Mouse (Mus musculus): Measurements from ENCODE around the gene Pknox2. TPM values are rescaled to one million over a fixed set of nuclear protein-coding genes. Genes with fewer than 3 reads are reported as not detected.

Gene Pknox2
- polyA plus RNA-seq, 1 experiment from 2014 or later = 22.8 TPM

GRCm38 (mm10) chr9:37133495-37133894 lies 13.7 kb downstream of the Pknox2 start:
- no peak overlapping the region for H3K27ac ChIP-seq (ENCODE audit: low read depth, low read length)
- H3K27me3 ChIP-seq (ENCODE audit: control insufficient read depth, insufficient read depth, low read length) = no peaks in the 10 kb centered on the region
- WGBS = 90% methylated on average over 7 of the region's 7 CpGs
- H3K36me3 ChIP-seq (ENCODE audit: control insufficient read depth, insufficient read depth, low read length) = no peaks in the 10 kb centered on the region
- no peak overlapping the region for H3K4me2 ChIP-seq (ENCODE audit: low read depth)
- H3K4me1 ChIP-seq (ENCODE audit: control insufficient read depth, insufficient read depth, low read length) = peaks cover 2% of the 10 kb centered on the region; the same call in 1 of the 2 replicates
- no peak overlapping the region for H3K4me3 ChIP-seq (ENCODE audit: low read depth, low read length)
- DNase-seq (ENCODE audit: low spot score) (no peak), ATAC-seq (ENCODE audit: insufficient read depth, low FRiP score, low TSS enrichment) (no peak)
- H3K9ac ChIP-seq (ENCODE audit: low read length) = no peak overlapping the region
- no peaks in the 10 kb centered on the region for H3K9me3 ChIP-seq (ENCODE audit: control insufficient read depth, low read length)

- Histone ChIP-seq H3K4me3 (ENCODE audit: low read depth, low read length) (no peak overlapping the region), H3K4me1 (ENCODE audit: control insufficient read depth, insufficient read depth, low read length) (peaks cover 2% of the 10 kb centered on the region; the same call in 1 of the 2 replicates), H3K9ac (ENCODE audit: low read length) (no peak overlapping the region), H3K27me3 (ENCODE audit: control insufficient read depth, insufficient read depth, low read length) (0 out of 2 replicates have a peak, but pooled peaks cover 2% of the 10 kb centered on the region), H3K9me3 (ENCODE audit: control insufficient read depth, low read length) (no peaks in the 10 kb centered on the region), H3K27ac (ENCODE audit: low read depth, low read length) (no peak overlapping the region), H3K36me3 (ENCODE audit: control insufficient read depth, insufficient read depth, low read length) (no peaks in the 10 kb centered on the region), H3K4me2 (ENCODE audit: low read depth) (no peak overlapping the region)
- DNase-seq (ENCODE audit: low spot score) (no peak), ATAC-seq (ENCODE audit: insufficient read depth, low FRiP score, low TSS enrichment) (no peak)
- WGBS = 87% methylated on average over 6 of the region's 6 CpGs
These were observed 18.2 kb downstream of the Pknox2 start for GRCm38 (mm10) chr9:37129046-37129445.

- no peak overlapping the region for H3K4me2 ChIP-seq (ENCODE audit: low read depth)
- H3K9me3 ChIP-seq (ENCODE audit: control insufficient read depth, low read length) = no peaks in the 10 kb centered on the region
- no peaks in the 10 kb centered on the region for H3K36me3 ChIP-seq (ENCODE audit: control insufficient read depth, insufficient read depth, low read length)
- H3K4me1 ChIP-seq (ENCODE audit: control insufficient read depth, insufficient read depth, low read length) = peaks cover 22% of the 10 kb centered on the region
- H3K9ac ChIP-seq (ENCODE audit: low read length) = no peak overlapping the region
- 0 out of 2 replicates have a peak, but pooled peaks cover 2% of the 10 kb centered on the region for H3K27me3 ChIP-seq (ENCODE audit: control insufficient read depth, insufficient read depth, low read length)
- DNase-seq (ENCODE audit: low spot score) (no peak), ATAC-seq (ENCODE audit: insufficient read depth, low FRiP score, low TSS enrichment) (no peak)
- no peak overlapping the region for H3K4me3 ChIP-seq (ENCODE audit: low read depth, low read length)
- WGBS = 89% methylated on average over 2 of the region's 2 CpGs
- H3K27ac ChIP-seq (ENCODE audit: low read depth, low read length) = no peak overlapping the region
These were observed 21.0 kb downstream of the Pknox2 start for GRCm38 (mm10) chr9:37126197-37126596.

- DNase-seq (ENCODE audit: low spot score) (no peak), ATAC-seq (ENCODE audit: insufficient read depth, low FRiP score, low TSS enrichment) (no peak)
- Histone ChIP-seq H3K4me1 (ENCODE audit: control insufficient read depth, insufficient read depth, low read length) (peaks cover 25% of the 10 kb centered on the region), H3K36me3 (ENCODE audit: control insufficient read depth, insufficient read depth, low read length) (no peaks in the 10 kb centered on the region), H3K4me2 (ENCODE audit: low read depth) (no peak overlapping the region), H3K9me3 (ENCODE audit: control insufficient read depth, low read length) (no peaks in the 10 kb centered on the region), H3K27me3 (ENCODE audit: control insufficient read depth, insufficient read depth, low read length) (0 out of 2 replicates have a peak, but pooled peaks cover 5% of the 10 kb centered on the region), H3K4me3 (ENCODE audit: low read depth, low read length) (no peak overlapping the region), H3K27ac (ENCODE audit: low read depth, low read length) (no peak overlapping the region), H3K9ac (ENCODE audit: low read length) (no peak overlapping the region; the same call in 1 of the 2 replicates)
- 86% methylated on average over 8 of the region's 8 CpGs for WGBS
These were observed 22.3 kb downstream of the Pknox2 start for GRCm38 (mm10) chr9:37124696-37125480.

- H3K27ac ChIP-seq (ENCODE audit: low read depth, low read length) = no peak overlapping the region
- 50% methylated on average over 7 of the region's 7 CpGs for WGBS
These were observed 23.8 kb downstream of the Pknox2 start for GRCm38 (mm10) chr9:37123384-37123783.

GRCm38 (mm10) chr9:37122971-37123370 lies 24.2 kb downstream of the Pknox2 start:
- no peak for ATAC-seq (ENCODE audit: insufficient read depth, low FRiP score, low TSS enrichment)
- Histone ChIP-seq H3K4me1 (ENCODE audit: control insufficient read depth, insufficient read depth, low read length) (peaks cover 25% of the 10 kb centered on the region), H3K4me3 (ENCODE audit: low read depth, low read length) (no peak overlapping the region), H3K4me2 (ENCODE audit: low read depth) (no peak overlapping the region), H3K27me3 (ENCODE audit: control insufficient read depth, insufficient read depth, low read length) (0 out of 2 replicates have a peak, but pooled peaks cover 5% of the 10 kb centered on the region), H3K27ac (ENCODE audit: low read depth, low read length) (no peak overlapping the region), H3K9ac (ENCODE audit: low read length) (no peak overlapping the region), H3K36me3 (ENCODE audit: control insufficient read depth, insufficient read depth, low read length) (no peaks in the 10 kb centered on the region), H3K9me3 (ENCODE audit: control insufficient read depth, low read length) (no peaks in the 10 kb centered on the region)
- DNase-seq (ENCODE audit: low spot score) = no peak
- 45% methylated on average over 6 of the region's 6 CpGs for WGBS

More at GRCm38 (mm10) chr9:37123384-37123783, 23.8 kb downstream of the Pknox2 start:
- Histone ChIP-seq H3K36me3 (ENCODE audit: control insufficient read depth, insufficient read depth, low read length) (no peaks in the 10 kb centered on the region), H3K4me2 (ENCODE audit: low read depth) (no peak overlapping the region), H3K9me3 (ENCODE audit: control insufficient read depth, low read length) (no peaks in the 10 kb centered on the region), H3K4me3 (ENCODE audit: low read depth, low read length) (no peak overlapping the region), H3K4me1 (ENCODE audit: control insufficient read depth, insufficient read depth, low read length) (peaks cover 25% of the 10 kb centered on the region), H3K9ac (ENCODE audit: low read length) (no peak overlapping the region), H3K27me3 (ENCODE audit: control insufficient read depth, insufficient read depth, low read length) (0 out of 2 replicates have a peak, but pooled peaks cover 5% of the 10 kb centered on the region)
- ATAC-seq (ENCODE audit: insufficient read depth, low FRiP score, low TSS enrichment) = no peak
- DNase-seq (ENCODE audit: low spot score) = no peak

- Histone ChIP-seq H3K4me2 (ENCODE audit: low read depth) (no peak overlapping the region), H3K27ac (ENCODE audit: low read depth, low read length) (no peak overlapping the region), H3K4me1 (ENCODE audit: control insufficient read depth, insufficient read depth, low read length) (peaks cover 25% of the 10 kb centered on the region), H3K27me3 (ENCODE audit: control insufficient read depth, insufficient read depth, low read length) (0 out of 2 replicates have a peak, but pooled peaks cover 5% of the 10 kb centered on the region), H3K9ac (ENCODE audit: low read length) (no peak overlapping the region; the same call in 1 of the 2 replicates), H3K4me3 (ENCODE audit: low read depth, low read length) (no peak overlapping the region), H3K9me3 (ENCODE audit: control insufficient read depth, low read length) (no peaks in the 10 kb centered on the region), H3K36me3 (ENCODE audit: control insufficient read depth, insufficient read depth, low read length) (no peaks in the 10 kb centered on the region)
- ATAC-seq (ENCODE audit: insufficient read depth, low FRiP score, low TSS enrichment) (peak; percentile 40; the same call in 1 of the 2 replicates), DNase-seq (ENCODE audit: low spot score) (no peak)
- 6% methylated on average over 1 of the region's 1 CpGs for WGBS
These were observed 24.8 kb downstream of the Pknox2 start for GRCm38 (mm10) chr9:37122381-37122780.

- Histone ChIP-seq H3K9ac (ENCODE audit: low read length) (no peak overlapping the region; the same call in 1 of the 2 replicates), H3K36me3 (ENCODE audit: control insufficient read depth, insufficient read depth, low read length) (no peaks in the 10 kb centered on the region), H3K4me1 (ENCODE audit: control insufficient read depth, insufficient read depth, low read length) (peaks cover 26% of the 10 kb centered on the region), H3K27me3 (ENCODE audit: control insufficient read depth, insufficient read depth, low read length) (0 out of 2 replicates have a peak, but pooled peaks cover 5% of the 10 kb centered on the region), H3K27ac (ENCODE audit: low read depth, low read length) (no peak overlapping the region), H3K4me2 (ENCODE audit: low read depth) (no peak overlapping the region), H3K4me3 (ENCODE audit: low read depth, low read length) (no peak overlapping the region), H3K9me3 (ENCODE audit: control insufficient read depth, low read length) (no peaks in the 10 kb centered on the region)
- DNase-seq (ENCODE audit: low spot score) = no peak
- ATAC-seq (ENCODE audit: insufficient read depth, low FRiP score, low TSS enrichment) = peak; percentile 51
- 6% methylated on average over 4 of the region's 4 CpGs for WGBS
These were observed 25.4 kb downstream of the Pknox2 start for GRCm38 (mm10) chr9:37121761-37122331.
